Mouse (Mus musculus): ENCODE results near the gene Arhgap24.

DNA sequence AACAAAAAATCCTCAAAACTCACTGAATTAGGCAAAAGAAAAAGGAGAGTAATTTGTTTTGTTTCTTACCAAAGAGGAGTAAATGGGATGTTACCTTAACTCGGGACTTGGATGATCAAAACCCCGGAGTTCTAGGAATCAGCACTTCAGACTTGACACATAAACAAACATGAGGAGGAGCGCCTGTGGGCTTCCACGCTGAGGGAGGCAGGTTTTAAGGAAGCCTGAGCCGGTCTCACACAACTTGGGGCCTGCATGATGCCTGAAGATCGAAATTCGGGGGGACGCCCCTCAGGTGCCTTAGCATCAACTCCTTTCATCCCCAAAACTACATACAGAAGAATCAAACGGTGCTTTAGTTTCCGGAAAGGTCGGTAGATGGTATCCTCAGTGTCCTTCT is 364.6 kb downstream of the Arhgap24 start:
- no peak for TF ChIP-seq CTCF (IDR thresholded peaks at IDR 0.05; ENCODE audit: borderline replicate concordance, extremely low read depth, insufficient read depth, insufficient read length)
- TF ChIP-seq POLR2A (IDR thresholded peaks at IDR 0.05; ENCODE audit: borderline replicate concordance, extremely low read depth, insufficient read depth, insufficient read length, poor library complexity, severe bottlenecking) = no peak
